Mouse (Mus musculus): ENCODE data around the gene Dap. TPM values are rescaled to one million over a fixed set of nuclear protein-coding genes. Genes with fewer than 3 reads are reported as not detected.

The Dap gene
- polyA plus RNA-seq, 1 experiment from 2014 or later, result 148 TPM

DNA sequence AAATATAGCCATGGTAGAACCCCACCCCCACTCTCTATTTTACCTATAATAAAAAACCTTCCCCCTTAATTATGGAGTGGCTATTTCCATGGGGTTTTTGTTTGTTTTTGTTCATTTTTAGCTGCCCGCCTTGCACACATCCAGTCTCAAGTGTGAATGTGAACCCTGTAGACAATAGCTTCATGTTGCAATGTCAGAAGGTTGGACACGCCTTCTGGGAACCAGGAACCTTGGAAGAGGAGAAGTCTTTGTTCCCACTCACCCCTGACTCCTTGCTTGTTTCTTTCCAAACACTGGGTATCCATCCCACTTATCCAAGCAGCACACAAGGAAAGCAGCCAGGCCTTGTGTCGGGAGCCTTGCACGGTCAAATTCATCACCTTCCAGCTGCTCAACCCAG is 94.9 kb downstream of the Dap start:
- Histone ChIP-seq H3K4me1 (ENCODE audit: insufficient read depth, low read depth, low read length) (peaks cover 5% of the 10 kb centered on the region; the same call in 1 of the 2 replicates), H3K9ac (replicated peaks; ENCODE audit: low read depth) (no peak overlapping the region), H3K9me3 (ENCODE audit: low read length) (no peaks in the 10 kb centered on the region), H3K4me2 (replicated peaks; ENCODE audit: low read depth, low read length) (no peak overlapping the region), H3K36me3 (ENCODE audit: insufficient read depth, low read length) (no peaks in the 10 kb centered on the region), H3K27me3 (replicated peaks; ENCODE audit: insufficient read depth, low read length) (no peaks in the 10 kb centered on the region), H3K4me3 (ENCODE audit: low read depth, low read length) (no peak overlapping the region), H3K27ac (ENCODE audit: low read length) (0 out of 2 replicates have a peak overlapping the region, but pooled peaks have one; percentile 9)
- WGBS, result 38% methylated on average over 4 of the region's 4 CpGs
- TF ChIP-seq EP300 (IDR thresholded peaks at IDR 0.05), result no peak
- no peak for TF ChIP-seq CTCF (IDR thresholded peaks at IDR 0.05)
- DNase-seq (ENCODE audit: low spot score) (peak; percentile 62), ATAC-seq (peak; percentile 69)

DNA sequence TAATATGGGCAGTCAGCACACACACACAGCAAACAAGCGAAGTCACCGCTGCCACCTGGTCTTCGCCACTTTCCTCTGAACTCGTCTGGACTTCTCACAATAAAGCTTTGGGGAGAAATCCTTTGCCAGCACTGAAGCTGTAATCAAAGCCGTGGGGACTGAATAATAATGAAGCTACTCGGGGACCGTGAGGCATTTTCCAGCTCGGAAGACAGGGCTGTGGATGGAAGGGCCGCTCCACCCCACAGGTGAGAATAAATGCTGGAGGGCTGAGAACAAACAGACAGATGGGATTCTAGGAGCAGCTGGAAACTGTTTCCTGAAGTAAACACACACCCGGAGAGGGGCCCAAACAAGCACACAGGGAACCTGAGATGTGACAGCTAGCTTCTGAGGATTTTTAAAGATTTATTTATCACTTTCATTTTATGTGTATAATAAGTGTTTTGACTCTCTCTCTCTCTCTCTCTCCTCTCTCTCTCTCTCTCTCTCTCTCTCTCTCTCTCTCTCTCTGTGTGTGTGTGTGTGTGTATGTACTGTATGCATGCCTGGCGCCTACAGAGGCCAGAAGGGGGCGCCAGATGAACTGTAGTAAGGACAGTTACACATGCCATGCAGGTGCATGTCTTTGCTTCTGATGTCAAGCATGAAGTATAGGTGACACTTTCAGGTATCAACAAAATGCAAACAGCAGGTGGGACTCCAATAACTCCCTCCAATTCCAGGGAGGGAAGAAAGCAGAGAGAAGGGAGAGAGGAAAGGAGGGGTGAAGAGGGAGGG is 96.7 kb downstream of the Dap start:
- ATAC-seq (no peak), DNase-seq (ENCODE audit: low spot score) (no peak)
- 51% methylated on average over 12 of the region's 12 CpGs for WGBS
- Histone ChIP-seq H3K9me3 (ENCODE audit: low read length) (no peaks in the 10 kb centered on the region), H3K4me3 (ENCODE audit: low read depth, low read length) (no peak overlapping the region), H3K27ac (ENCODE audit: low read length) (no peak overlapping the region), H3K27me3 (replicated peaks; ENCODE audit: insufficient read depth, low read length) (no peaks in the 10 kb centered on the region), H3K4me2 (replicated peaks; ENCODE audit: low read depth, low read length) (no peak overlapping the region), H3K9ac (replicated peaks; ENCODE audit: low read depth) (no peak overlapping the region), H3K4me1 (ENCODE audit: insufficient read depth, low read depth, low read length) (peaks cover 5% of the 10 kb centered on the region; the same call in 1 of the 2 replicates), H3K36me3 (ENCODE audit: insufficient read depth, low read length) (no peaks in the 10 kb centered on the region)
- TF ChIP-seq CTCF (IDR thresholded peaks at IDR 0.05) (peak; percentile 50), EP300 (IDR thresholded peaks at IDR 0.05) (no peak)

- TF ChIP-seq EP300 (IDR thresholded peaks at IDR 0.05) (no peak), CTCF (IDR thresholded peaks at IDR 0.05) (peak; percentile 55)
- no peak overlapping the region for H3K27ac ChIP-seq (ENCODE audit: low read length)
- DNase-seq (ENCODE audit: low spot score) (no peak), ATAC-seq (no peak)
- no peaks in the 10 kb centered on the region for H3K9me3 ChIP-seq (ENCODE audit: low read length)
- H3K36me3 ChIP-seq (ENCODE audit: insufficient read depth, low read length), result no peaks in the 10 kb centered on the region
- H3K9ac ChIP-seq (replicated peaks; ENCODE audit: low read depth), result no peak overlapping the region
- H3K27me3 ChIP-seq (replicated peaks; ENCODE audit: insufficient read depth, low read length), result no peaks in the 10 kb centered on the region
- 76% methylated on average over 4 of the region's 4 CpGs for WGBS
- peaks cover 5% of the 10 kb centered on the region; the same call in 1 of the 2 replicates for H3K4me1 ChIP-seq (ENCODE audit: insufficient read depth, low read depth, low read length)
- no peak overlapping the region for H3K4me3 ChIP-seq (ENCODE audit: low read depth, low read length)
- H3K4me2 ChIP-seq (replicated peaks; ENCODE audit: low read depth, low read length), result no peak overlapping the region
These were observed 99.6 kb downstream of the Dap start for GRCm38 (mm10) chr15:31323684-31324083.

Other genes starting within 250 kb of the Dap start
- gene Ankrd33b, start 143.4 kb downstream of the Dap start, polyA plus RNA-seq (2015; fragmentation: Nextera tagmentation; extraction: Ambion mirVana), result 18.7 and 19.8 TPM in 2 replicates
- 7.4 and 10.4 TPM in 2 replicates for gene Ropn1l, start 229.4 kb downstream of the Dap start, polyA plus RNA-seq (2015; fragmentation: Nextera tagmentation; extraction: Ambion mirVana)

Measured in lung, postnatal 0 days (tissue).